Mouse (Mus musculus) NIH3T3 (cell line): ENCODE data around the gene Arpc2.
A peak's percentile ranks its signal among the peaks of the same experiment; 100 is the strongest.

Source experiments
- DNase-seq: peaks from one replicate; pipeline ENCODE4 v3.0.0-alpha.2; 2012; ENCODE audit warnings: low read depth

The Arpc2 gene

GRCm38 (mm10) chr1:74235938-74236589, at the start of gene Arpc2:
Gene Arpc2, plus strand, starts transcription at chr1:74236084.
- DNase-seq, result peak; percentile 99

GRCm38 (mm10) chr1:74190471-74190870, 45.4 kb upstream of the Arpc2 start:
- DNase-seq, result no peak

- DNase-seq, result no peak
Measured at GRCm38 (mm10) chr1:74192711-74193110, 43.2 kb upstream of the Arpc2 start.

GRCm38 (mm10) chr1:74194445-74194844, 41.4 kb upstream of the Arpc2 start, which contains the start of gene Cxcr1:
Gene Cxcr1, minus strand, starts transcription at chr1:74194631.
- no peak for DNase-seq

- DNase-seq, result peak; percentile 49
Measured at GRCm38 (mm10) chr1:74195961-74196360, 39.9 kb upstream of the Arpc2 start.

GRCm38 (mm10) chr1:74196621-74197419, 39.1 kb upstream of the Arpc2 start:
- no peak for DNase-seq

- no peak for DNase-seq
Measured at GRCm38 (mm10) chr1:74197726-74198470, 38.0 kb upstream of the Arpc2 start.

GRCm38 (mm10) chr1:74199046-74199445, 36.8 kb upstream of the Arpc2 start:
- DNase-seq, result no peak

GRCm38 (mm10) chr1:74201048-74201844, 34.6 kb upstream of the Arpc2 start:
- peak; percentile 31 for DNase-seq

- DNase-seq, result no peak
Measured at GRCm38 (mm10) chr1:74203457-74203856, 32.4 kb upstream of the Arpc2 start.

GRCm38 (mm10) chr1:74205881-74206280, 30.0 kb upstream of the Arpc2 start:
- DNase-seq, result peak; percentile 73

- no peak for DNase-seq
Measured at GRCm38 (mm10) chr1:74206642-74207041, 29.2 kb upstream of the Arpc2 start.

GRCm38 (mm10) chr1:74207906-74208305, 28.0 kb upstream of the Arpc2 start:
- no peak for DNase-seq

- DNase-seq, result no peak
Measured at GRCm38 (mm10) chr1:74208941-74209340, 26.9 kb upstream of the Arpc2 start.

- no peak for DNase-seq
Measured at GRCm38 (mm10) chr1:74219922-74220321, 16.0 kb upstream of the Arpc2 start.

GRCm38 (mm10) chr1:74227317-74227716, 8.6 kb upstream of the Arpc2 start:
- DNase-seq, result no peak

GRCm38 (mm10) chr1:74229942-74230341, 5.9 kb upstream of the Arpc2 start:
- no peak for DNase-seq

GRCm38 (mm10) chr1:74230992-74231391, 4.9 kb upstream of the Arpc2 start:
- no peak for DNase-seq

GRCm38 (mm10) chr1:74236590-74237317, 870 bp downstream of the Arpc2 start:
- peak; percentile 50 for DNase-seq

GRCm38 (mm10) chr1:74237671-74238070, 1.8 kb downstream of the Arpc2 start:
- no peak for DNase-seq

GRCm38 (mm10) chr1:74238136-74238535, 2.3 kb downstream of the Arpc2 start:
- no peak for DNase-seq
